Mouse (Mus musculus): Measurements from ENCODE around the gene Cnot6l.

GRCm38 (mm10) chr5:96163396-96164020 is 463 bp downstream of the Cnot6l start:
- TF ChIP-seq MAX (IDR thresholded peaks at IDR 0.05) = no peak
- no peak for TF ChIP-seq CTCF (IDR thresholded peaks at IDR 0.05; ENCODE audit: control insufficient read depth, insufficient read depth, insufficient read length)
- no peak for TF ChIP-seq FOSL1 (IDR thresholded peaks at IDR 0.05; ENCODE audit: insufficient read depth, low read length, poor library complexity, severe bottlenecking)
- no peak for TF ChIP-seq MYOD1 (IDR thresholded peaks at IDR 0.05; ENCODE audit: control insufficient read depth, insufficient read length, low read depth)
- TF ChIP-seq MYOG (IDR thresholded peaks at IDR 0.05; ENCODE audit: control insufficient read depth, extremely low read depth, insufficient read length) = no peak

Measured in C2C12 (cell line).